Mouse (Mus musculus): ENCODE measurements around the gene Rnps1. TPM values are rescaled to one million over a fixed set of nuclear protein-coding genes. Genes with fewer than 3 reads are reported as not detected.

Gene Rnps1
- 395 and 451 TPM in 2 replicates for polyA plus RNA-seq (2012; rRNA removed)

- peak; percentile 100 for DNase-seq (ENCODE audit: low read depth)
- TF ChIP-seq POLR2A (IDR thresholded peaks at IDR 0.05; ENCODE audit: borderline replicate concordance, extremely low read depth, insufficient read depth, insufficient read length, poor library complexity, severe bottlenecking) (peak; percentile 74; the same call in 1 of the 2 replicates), CTCF (IDR thresholded peaks at IDR 0.05; ENCODE audit: borderline replicate concordance, extremely low read depth, insufficient read depth, insufficient read length) (no peak)
These were observed at the start of gene Rnps1 for GRCm38 (mm10) chr17:24414230-24414976. Rnps1 (plus strand) TSS chr17:24414565.

DNA sequence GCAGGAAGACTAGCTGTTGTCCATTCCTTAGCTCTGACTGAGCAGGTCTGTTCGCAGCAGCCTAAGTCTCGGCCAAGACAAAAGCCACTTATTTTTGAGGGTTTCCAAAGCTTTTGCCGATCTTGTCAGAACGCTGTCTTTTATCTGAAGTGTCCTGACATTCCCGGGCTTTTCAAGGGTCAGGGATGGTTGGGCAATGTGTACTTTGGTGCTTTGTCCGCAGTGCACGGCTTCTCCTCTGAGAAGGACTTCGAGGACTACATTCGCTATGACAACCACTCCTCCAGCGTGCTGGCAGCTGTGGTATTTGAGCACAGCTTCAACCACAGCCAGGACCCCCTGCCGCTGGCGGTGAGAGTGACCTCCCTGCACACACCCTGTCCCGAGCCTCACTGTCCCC lies 48.5 kb upstream of the Rnps1 start:
- no peak for TF ChIP-seq POLR2A (IDR thresholded peaks at IDR 0.05; ENCODE audit: borderline replicate concordance, extremely low read depth, insufficient read depth, insufficient read length, poor library complexity, severe bottlenecking)
- TF ChIP-seq CTCF (IDR thresholded peaks at IDR 0.05; ENCODE audit: borderline replicate concordance, extremely low read depth, insufficient read depth, insufficient read length), result no peak
- no peak for DNase-seq (ENCODE audit: low read depth)

DNA sequence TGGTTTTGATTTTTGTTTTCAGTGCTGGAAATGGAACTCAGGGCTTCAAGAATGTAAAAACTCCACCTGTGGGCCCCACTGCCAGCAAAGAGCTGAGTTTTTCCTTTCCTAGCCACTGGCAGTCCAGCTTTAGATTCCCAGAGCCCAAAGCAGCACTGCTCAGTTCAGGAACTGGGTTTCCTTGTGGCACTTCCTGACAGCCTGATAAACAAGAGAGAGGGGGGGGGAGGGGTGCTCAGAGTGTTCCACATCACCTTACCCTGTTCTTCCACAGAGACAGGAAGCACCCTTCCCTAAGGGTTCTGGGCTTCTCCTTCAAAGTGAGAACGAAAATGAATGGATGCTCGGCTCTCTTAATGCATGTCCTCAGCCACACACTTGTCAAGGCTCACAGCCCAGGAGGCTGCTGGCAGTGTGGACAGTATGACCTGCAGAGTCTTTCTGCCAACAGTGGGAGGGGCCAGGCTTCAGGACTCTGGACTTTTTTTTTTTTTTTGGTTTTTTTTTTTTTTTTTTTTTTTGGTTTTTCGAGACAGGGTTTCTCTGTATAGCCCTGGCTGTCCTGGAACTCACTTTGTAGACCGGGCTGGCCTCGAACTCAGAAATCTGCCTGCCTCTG lies 39.2 kb upstream of the Rnps1 start:
- DNase-seq (ENCODE audit: low read depth), result no peak
- TF ChIP-seq CTCF (IDR thresholded peaks at IDR 0.05; ENCODE audit: borderline replicate concordance, extremely low read depth, insufficient read depth, insufficient read length) (no peak), POLR2A (IDR thresholded peaks at IDR 0.05; ENCODE audit: borderline replicate concordance, extremely low read depth, insufficient read depth, insufficient read length, poor library complexity, severe bottlenecking) (no peak)

- TF ChIP-seq POLR2A (IDR thresholded peaks at IDR 0.05; ENCODE audit: borderline replicate concordance, extremely low read depth, insufficient read depth, insufficient read length, poor library complexity, severe bottlenecking) (no peak), CTCF (IDR thresholded peaks at IDR 0.05; ENCODE audit: borderline replicate concordance, extremely low read depth, insufficient read depth, insufficient read length) (no peak)
These were observed 38.5 kb upstream of the Rnps1 start for GRCm38 (mm10) chr17:24375886-24376285.

GRCm38 (mm10) chr17:24378496-24378895 lies 35.9 kb upstream of the Rnps1 start:
- DNase-seq (ENCODE audit: low read depth), result no peak
- no peak for TF ChIP-seq POLR2A (IDR thresholded peaks at IDR 0.05; ENCODE audit: borderline replicate concordance, extremely low read depth, insufficient read depth, insufficient read length, poor library complexity, severe bottlenecking)
- no peak for TF ChIP-seq CTCF (IDR thresholded peaks at IDR 0.05; ENCODE audit: borderline replicate concordance, extremely low read depth, insufficient read depth, insufficient read length)

More at GRCm38 (mm10) chr17:24375886-24376285, 38.5 kb upstream of the Rnps1 start:
- DNase-seq (ENCODE audit: low read depth), result no peak

DNA sequence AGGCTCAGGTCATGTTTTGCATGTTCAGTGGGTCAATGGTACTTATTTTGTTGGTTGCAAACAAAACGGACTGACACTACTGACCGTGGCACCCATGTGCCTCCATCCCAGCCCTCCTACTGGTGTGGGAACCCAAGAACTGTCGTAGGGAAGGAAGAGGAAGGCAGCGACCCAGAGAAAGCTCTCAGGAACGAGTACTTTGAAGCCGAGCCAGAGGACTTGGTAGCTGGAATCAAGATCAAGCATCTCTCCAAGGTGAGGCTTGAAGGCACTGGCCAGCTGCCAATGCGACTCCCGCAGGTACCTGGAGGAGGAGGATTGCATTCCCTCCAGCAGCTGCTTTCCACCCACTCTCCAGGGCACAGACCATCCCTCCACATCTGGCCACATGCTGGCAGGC lies 30.6 kb upstream of the Rnps1 start:
- no peak for DNase-seq (ENCODE audit: low read depth)
- no peak for TF ChIP-seq CTCF (IDR thresholded peaks at IDR 0.05; ENCODE audit: borderline replicate concordance, extremely low read depth, insufficient read depth, insufficient read length)

- TF ChIP-seq POLR2A (IDR thresholded peaks at IDR 0.05; ENCODE audit: borderline replicate concordance, extremely low read depth, insufficient read depth, insufficient read length, poor library complexity, severe bottlenecking), result no peak
- no peak for TF ChIP-seq CTCF (IDR thresholded peaks at IDR 0.05; ENCODE audit: borderline replicate concordance, extremely low read depth, insufficient read depth, insufficient read length)
These were observed 25.7 kb upstream of the Rnps1 start for GRCm38 (mm10) chr17:24388711-24389110.

DNA sequence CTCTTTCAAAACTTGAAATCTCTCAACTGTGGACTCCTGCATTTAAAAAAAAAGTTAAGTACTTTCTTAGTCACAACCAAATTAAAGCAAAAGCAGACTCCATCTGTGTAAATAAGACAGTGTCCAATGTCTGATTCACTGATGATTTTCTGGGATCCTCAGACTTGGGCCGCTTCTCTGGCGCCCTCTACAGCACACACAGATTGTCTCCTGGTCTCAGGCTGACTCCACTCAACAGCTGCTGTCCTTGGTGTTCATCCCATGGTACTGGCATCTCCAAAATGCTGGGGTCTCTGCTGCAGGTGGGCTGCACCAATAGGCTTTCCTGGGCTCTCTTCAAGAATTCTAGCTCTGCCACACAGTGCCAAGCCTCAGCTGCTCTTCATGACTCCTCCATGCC lies 24.5 kb upstream of the Rnps1 start:
- TF ChIP-seq CTCF (IDR thresholded peaks at IDR 0.05; ENCODE audit: borderline replicate concordance, extremely low read depth, insufficient read depth, insufficient read length) (peak; percentile 72), POLR2A (IDR thresholded peaks at IDR 0.05; ENCODE audit: borderline replicate concordance, extremely low read depth, insufficient read depth, insufficient read length, poor library complexity, severe bottlenecking) (no peak)
- peak; percentile 61 for DNase-seq (ENCODE audit: low read depth)

More at GRCm38 (mm10) chr17:24388711-24389110, 25.7 kb upstream of the Rnps1 start:
- DNase-seq (ENCODE audit: low read depth), result no peak

- peak; percentile 1 for DNase-seq (ENCODE audit: low read depth)
- TF ChIP-seq POLR2A (IDR thresholded peaks at IDR 0.05; ENCODE audit: borderline replicate concordance, extremely low read depth, insufficient read depth, insufficient read length, poor library complexity, severe bottlenecking), result no peak
- TF ChIP-seq CTCF (IDR thresholded peaks at IDR 0.05; ENCODE audit: borderline replicate concordance, extremely low read depth, insufficient read depth, insufficient read length), result peak; percentile 55
These were observed 23.2 kb upstream of the Rnps1 start for GRCm38 (mm10) chr17:24391149-24391548.

DNA sequence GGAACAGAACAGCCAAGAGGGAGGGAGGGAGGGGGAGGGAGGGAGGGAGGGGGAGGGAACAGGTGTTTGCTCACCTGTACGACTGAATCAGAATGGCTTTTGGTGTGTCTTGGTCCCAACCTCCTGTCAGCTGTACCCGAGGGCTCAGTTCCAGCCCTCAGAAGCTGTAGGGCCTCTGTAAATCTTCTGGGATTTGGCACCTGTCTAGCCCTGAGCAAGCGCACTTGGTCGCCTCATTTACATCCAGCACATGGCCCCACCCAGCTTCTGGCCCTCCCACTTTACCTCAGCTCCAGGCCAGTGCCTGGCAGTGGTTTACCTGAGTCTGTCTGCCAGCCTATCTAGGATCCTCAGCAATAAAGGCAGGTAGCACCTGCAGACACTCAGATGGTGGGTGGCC lies 20.8 kb upstream of the Rnps1 start:
- no peak for DNase-seq (ENCODE audit: low read depth)
- TF ChIP-seq CTCF (IDR thresholded peaks at IDR 0.05; ENCODE audit: borderline replicate concordance, extremely low read depth, insufficient read depth, insufficient read length), result no peak
- no peak for TF ChIP-seq POLR2A (IDR thresholded peaks at IDR 0.05; ENCODE audit: borderline replicate concordance, extremely low read depth, insufficient read depth, insufficient read length, poor library complexity, severe bottlenecking)

GRCm38 (mm10) chr17:24394456-24394855 lies 19.9 kb upstream of the Rnps1 start:
- no peak for DNase-seq (ENCODE audit: low read depth)
- TF ChIP-seq CTCF (IDR thresholded peaks at IDR 0.05; ENCODE audit: borderline replicate concordance, extremely low read depth, insufficient read depth, insufficient read length) (no peak), POLR2A (IDR thresholded peaks at IDR 0.05; ENCODE audit: borderline replicate concordance, extremely low read depth, insufficient read depth, insufficient read length, poor library complexity, severe bottlenecking) (no peak)

- DNase-seq (ENCODE audit: low read depth), result no peak
- TF ChIP-seq POLR2A (IDR thresholded peaks at IDR 0.05; ENCODE audit: borderline replicate concordance, extremely low read depth, insufficient read depth, insufficient read length, poor library complexity, severe bottlenecking) (no peak), CTCF (IDR thresholded peaks at IDR 0.05; ENCODE audit: borderline replicate concordance, extremely low read depth, insufficient read depth, insufficient read length) (no peak)
These were observed 12.0 kb upstream of the Rnps1 start for GRCm38 (mm10) chr17:24402371-24402770.

Measured in brain, embryonic 14.5 days (tissue).